Mouse (Mus musculus): ENCODE results near the gene Nucks1.

The Nucks1 gene

GRCm38 (mm10) chr1:131922100-131922499, 11.8 kb downstream of the Nucks1 start:
- DNase-seq, result no peak

DNA sequence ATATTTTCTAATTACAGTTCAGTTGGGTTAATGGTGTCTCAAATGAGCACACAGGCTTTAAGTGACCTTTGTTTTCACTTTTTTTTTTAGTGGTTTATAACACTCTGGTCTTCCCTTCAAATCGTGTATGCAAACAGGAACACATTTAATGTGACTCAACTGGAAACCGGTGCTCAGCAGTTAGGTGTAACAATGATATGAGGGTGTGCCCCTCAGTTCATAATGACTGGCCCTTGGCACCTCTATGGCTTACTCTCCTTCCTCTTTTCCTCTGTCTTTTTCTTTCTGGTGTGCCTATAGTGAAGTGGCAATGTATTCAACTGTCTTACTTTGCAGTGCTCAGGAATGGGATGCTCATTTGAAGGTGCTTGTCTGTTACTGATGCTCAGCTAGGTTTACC, 23.1 kb downstream of the Nucks1 start:
- DNase-seq, result no peak

DNA sequence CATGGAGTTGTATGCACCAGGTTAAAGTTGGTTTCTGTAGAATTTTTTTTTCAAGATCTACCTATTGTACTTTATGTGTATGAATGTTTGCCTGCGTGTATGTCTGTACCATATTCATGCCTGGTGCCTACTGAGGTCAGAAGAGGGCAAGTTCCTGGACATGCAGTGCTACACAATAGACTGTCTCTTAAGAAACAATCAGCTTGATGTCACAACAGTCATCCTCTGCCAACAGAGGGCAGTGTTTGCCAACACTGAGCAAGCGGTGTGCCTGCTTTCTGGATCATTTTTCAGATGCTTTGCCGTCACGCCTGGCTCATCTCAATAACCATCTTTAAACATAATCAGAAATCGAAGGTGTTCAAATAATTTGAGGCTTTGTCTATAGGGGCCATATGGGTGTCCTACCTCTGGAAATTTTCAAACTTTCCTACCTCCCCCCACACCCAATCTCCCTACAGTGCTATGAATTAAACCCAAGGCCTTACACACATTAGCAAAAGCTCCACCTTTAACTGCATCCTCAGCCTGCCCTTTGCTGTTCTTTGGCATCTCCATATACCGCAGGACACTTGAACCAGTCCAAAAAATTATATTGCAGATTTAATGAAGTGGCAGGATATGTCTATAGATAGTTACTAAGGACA, 27.4 kb downstream of the Nucks1 start:
- DNase-seq, result peak; percentile 62 to 67

DNA sequence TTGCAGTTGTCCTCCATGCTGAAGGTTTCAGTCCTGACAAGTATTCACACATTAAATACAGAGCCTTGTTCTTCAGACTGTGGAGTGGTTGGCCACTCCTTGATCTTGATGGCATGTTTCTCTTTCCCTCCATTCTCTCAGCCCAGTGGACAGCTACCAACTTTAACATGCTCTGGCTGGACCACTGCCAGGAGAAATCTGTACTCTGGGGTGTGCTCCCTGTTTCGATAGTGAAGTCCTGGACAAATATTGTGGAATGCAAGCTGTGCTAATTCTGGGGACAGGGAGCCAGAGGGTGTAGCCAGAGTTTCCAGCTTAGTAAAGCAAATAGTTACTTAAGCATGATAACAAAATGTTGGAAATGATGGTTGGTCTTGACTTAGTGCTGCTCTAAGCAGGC, 28.5 kb downstream of the Nucks1 start:
- DNase-seq, result no peak

DNA sequence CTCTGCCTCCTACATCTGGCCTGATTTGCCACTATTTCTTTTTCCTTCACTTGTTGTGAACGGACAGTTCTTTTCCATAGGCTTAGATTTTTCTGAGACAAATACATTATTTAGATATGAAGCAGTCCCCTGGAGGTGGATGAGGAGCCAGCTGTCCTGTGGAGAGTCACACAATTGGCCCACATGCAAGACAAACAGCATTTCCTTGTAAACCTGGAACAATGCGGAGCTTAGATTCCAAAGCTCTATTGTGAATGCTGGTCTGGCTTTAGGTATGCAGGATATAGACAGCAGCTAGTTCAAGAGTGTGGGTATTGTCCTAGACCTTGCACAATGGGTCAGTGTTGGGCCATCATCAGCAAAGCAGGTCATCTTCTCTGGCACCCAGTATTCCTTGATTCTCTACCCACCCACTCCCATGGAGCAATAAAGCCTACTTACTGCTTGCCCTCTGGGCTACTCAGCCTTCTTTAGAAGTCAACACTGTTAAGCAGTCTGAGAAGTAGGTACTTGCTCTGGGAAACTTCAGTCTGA, 30.4 kb downstream of the Nucks1 start:
- DNase-seq, result no peak

DNA sequence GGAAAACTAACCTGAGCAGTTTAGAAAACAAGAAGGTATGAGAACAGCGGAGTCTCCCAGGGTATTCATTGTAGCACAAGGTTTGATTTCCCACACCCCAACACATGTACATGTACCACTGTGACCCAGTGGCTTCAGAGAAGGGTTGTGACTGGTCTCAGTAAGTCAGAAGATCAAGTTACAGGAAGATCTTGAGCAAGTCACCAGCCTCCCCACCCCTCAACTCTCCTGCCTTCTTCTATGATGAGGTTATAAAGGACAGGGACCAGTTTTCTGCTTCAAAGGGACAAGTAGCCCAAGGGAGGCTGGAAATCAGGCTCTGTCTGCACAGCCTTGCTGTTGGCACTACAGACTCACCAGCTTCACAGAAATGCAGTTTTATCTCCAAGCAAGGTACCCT, 31.2 kb downstream of the Nucks1 start:
- DNase-seq, result no peak

DNA sequence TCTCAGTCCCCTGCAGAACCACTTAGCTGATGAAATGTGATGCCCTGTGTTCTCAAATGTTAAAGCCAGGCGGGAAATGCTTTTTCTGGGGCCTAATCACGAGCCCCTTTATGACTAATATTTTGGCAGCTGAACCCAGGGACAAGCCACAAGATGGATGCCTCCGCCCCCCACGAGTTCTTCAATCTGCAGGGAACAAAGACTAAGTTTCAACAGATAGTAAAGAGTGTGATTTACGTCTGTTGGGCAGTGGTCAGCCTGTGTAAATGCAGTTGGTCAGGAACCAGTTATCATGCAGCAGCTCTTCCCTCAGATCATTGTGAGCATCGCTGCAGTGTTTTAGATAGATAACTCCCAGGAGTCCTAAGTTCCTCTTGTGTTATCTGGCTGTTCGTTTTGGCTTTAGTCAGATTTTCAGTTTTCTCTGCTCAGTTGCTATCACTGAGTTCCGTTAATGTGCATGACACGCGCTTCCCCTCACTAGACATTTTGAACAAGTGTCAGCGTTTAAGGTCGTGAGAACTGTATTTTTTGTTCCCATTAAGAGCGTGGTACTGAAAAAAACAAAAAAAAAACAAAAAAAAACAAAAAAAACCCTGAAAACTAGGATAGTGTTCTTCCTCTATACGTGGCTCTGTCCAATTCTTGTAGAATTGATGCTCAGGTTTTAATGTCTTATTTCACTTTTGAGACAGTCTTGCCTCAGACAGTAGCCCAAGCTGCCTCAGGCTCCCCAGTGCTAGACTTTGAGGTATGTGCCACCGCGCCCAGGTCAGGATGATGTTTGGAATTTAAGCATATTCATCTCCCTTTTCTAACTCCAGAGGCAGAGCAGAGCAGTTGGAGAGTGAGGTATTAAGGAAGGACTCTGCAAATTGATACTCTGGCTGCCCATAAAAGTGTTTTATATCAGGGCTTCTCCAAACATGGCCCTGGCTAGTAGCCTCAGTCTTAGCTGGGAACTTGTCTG, 32.6 kb downstream of the Nucks1 start:
- no peak for DNase-seq

DNA sequence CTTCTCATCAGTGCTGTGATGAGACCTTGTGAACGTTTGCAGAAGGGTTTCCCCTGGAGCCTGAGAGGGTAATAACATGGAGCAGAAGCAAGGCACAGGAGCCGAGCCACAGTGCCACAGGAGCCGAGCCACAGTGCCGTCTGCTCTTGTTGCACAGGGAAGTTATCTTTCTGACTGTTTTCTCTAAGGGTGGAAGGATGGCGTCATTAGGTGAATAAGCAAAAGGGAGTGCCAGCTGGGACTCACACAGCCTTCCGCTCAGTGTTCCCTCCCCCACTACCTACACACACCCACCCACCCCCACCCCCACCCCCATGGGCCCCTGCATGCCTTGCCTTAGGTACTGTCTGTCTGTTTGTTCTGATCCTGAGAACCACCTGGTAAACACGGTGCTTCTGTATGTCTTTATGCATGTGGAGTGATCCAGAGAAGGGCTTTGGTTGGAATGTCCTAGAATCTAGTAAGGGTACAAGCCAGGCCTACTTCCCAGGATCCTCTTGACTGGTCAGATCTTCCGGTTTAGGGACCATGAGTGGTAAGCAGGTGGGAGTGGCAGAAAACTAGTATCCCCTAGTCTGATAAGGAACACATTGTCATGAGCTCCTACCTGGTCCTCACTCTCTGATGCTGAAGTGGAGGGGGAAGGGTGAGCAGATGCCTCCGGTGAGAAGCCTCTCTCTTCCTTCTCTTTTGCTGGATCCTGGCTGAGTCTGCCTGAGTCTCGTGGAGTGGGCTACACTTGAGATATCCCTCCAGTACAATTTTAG, 35.5 kb downstream of the Nucks1 start:
- DNase-seq, result no peak

- DNase-seq, result no peak
These were observed 36.3 kb downstream of the Nucks1 start for GRCm38 (mm10) chr1:131946462-131947215.

GRCm38 (mm10) chr1:131947997-131948525, 37.7 kb downstream of the Nucks1 start:
- DNase-seq, result no peak

GRCm38 (mm10) chr1:131954242-131954865, 44.0 kb downstream of the Nucks1 start:
- DNase-seq, result no peak

DNA sequence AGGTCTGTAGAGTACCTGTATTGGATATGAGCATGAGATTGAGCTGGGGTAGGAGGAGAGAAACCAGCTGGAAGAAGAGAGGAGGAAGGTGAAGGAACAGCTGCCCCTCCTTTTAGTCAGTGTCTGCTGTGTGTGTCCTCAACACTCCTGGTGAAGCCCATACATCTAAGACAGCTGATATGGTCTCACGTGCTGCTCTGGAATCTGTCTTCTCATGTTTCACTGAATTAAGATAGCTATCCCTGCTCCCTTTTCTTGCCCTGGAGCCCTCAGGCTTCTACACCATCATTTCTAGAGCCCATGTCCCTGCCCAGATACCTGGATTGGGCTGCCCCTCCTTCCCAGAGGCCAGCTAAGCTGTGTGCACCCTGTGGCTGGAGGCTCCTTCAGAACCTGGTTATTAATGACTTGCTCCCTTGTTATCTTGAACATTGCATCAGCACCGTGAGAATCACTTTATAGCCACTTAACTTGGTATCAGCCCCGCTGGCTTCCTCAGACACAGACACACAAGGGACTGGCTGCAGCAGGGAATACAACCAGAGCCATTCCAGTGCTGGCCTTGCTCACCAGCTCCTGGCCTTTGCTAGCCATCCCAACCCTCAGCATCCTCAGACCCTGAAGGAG, 44.9 kb downstream of the Nucks1 start:
- DNase-seq, result no peak

GRCm38 (mm10) chr1:131957416-131957815, 47.1 kb downstream of the Nucks1 start:
- no peak for DNase-seq

DNA sequence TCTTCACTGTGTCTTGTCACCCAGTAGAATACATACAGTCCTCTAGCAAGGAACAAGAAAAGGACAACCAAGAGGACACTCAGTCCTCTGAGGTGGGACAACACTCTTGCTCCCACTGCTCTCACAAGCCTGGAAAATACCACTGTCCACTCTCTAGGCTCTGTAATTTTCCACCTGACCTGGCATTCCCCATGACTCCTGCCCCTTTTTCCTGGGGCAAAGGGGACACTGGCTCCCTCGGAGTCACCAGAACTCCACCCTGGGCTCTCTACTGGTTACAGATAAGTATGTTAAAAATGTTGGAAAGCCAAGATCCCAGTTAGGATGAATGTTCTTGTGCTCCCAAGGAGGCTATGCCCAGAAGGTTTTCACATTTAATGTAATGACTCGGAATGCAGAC, 50.7 kb downstream of the Nucks1 start:
- no peak for DNase-seq

DNA sequence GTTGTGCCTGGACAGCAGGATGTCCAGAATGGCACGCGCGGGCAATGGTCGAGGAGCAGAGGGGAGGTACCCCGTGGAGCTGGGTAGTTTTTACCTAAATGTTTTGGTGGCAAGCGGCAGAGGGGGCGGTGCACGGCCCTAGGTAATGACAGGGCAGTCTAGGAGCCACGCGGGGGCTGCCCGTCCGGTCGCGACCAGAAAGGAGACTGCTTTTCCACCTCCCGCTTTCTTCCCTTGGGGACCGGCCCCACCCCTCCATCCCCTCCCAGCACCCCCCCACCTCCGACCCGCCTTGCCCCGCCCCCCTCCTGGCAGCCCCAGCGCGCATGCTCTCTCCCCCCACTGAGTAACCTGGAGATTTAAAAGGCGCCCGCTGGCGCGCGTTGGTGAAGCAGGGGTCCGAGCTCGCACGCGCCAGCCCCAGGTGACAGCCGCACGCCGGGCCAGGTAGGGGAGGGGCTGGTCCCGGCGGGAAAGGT, 52.3 kb downstream of the Nucks1 start, which contains the start of gene Slc45a3:
Gene Slc45a3 (plus strand): TSS at position 362 of the 479 bp plus-strand sequence.
- DNase-seq, result no peak

DNA sequence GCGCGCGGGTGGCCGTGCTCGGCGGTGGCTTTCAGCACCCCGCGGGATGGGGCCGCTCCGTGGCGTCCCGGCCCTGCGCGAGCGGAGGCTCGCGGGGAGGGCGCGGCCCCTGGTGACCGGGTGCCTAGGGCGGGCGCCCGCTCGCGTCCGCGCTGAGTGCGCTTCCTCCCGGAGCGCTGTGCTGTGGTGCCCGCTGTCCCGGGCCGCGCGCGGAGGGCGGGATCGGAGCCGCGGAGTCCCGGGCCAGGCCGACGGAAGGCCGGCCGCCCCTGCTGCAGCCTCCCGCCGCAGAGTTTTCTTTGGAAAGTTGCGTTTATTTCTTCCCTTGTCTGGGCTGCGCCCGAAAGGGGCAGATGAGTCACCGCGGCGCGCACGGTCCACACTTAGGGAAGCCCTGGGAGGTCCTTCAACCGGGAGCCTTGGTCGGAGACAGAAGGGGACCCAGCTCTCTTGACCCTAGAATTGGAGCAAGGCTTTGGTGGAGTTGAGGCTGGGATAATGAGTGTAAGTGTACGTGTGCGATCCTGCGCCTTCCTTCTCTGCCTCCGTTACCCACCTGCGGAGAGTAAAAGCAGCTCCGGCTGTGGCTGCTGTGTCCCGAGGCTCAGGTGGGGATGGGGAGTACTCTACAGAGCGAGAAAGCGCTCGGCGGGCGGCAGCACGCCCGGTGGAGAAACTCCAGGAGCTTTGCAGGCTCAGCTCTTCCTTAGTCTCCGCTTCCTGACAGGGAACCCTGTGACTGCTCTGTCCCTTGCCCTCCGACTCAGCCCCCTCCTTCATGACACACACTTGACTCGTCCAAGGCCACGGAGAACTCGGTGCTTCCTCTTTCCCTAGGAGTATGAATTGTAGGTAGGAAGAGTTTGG, 53.0 kb downstream of the Nucks1 start:
- DNase-seq, result peak in 1 of 2 experiments; percentile 12

- DNase-seq, result no peak
These were observed 53.8 kb downstream of the Nucks1 start for GRCm38 (mm10) chr1:131964100-131964499.

- DNase-seq, result no peak
These were observed 54.2 kb downstream of the Nucks1 start for GRCm38 (mm10) chr1:131964580-131964979.

GRCm38 (mm10) chr1:131965818-131966217, 55.5 kb downstream of the Nucks1 start:
- DNase-seq, result no peak

GRCm38 (mm10) chr1:131967336-131967735, 57.0 kb downstream of the Nucks1 start:
- DNase-seq, result no peak
